Mouse (Mus musculus) kidney, adult 2 months (tissue): ENCODE data around the gene Yae1d1.

Experiments
- CTCF ChIP-seq: fragments of 200-500 bp; conservative IDR thresholded peaks from 2 replicates; pipeline ENCODE4 v1.5.1; 2011; ENCODE audit warnings: low read depth, mild to moderate bottlenecking, control low read depth, low read length, moderate library complexity, mixed read lengths; ENCODE audit not compliant: insufficient read depth, insufficient read length
- POLR2A ChIP-seq: fragments of 200-500 bp; IDR thresholded peaks from one replicate; pipeline ENCODE4 v1.6.1; 2011; ENCODE audit warnings: low read depth, low read length, control low read depth

DNA sequence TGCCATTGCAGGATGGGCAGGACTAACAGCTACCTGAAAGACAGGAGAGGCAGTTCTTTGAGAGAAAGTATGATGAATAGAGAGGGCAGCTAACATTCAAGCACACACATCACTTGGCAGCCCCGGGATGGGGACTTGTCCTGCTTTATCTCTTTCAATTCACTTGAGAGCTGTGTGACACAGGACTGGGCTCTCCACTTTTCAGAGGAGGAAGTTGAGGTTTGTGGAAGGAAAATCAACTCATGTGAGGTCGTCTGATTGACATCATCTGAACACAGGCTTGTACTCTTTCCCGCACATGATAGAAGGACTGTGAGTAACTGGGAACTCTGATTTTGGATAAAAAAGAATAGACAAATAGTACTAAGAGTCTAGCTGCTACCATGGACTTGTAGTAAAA, 23.5 kb upstream of the Yae1d1 start:
- TF ChIP-seq CTCF: no peak
- no peak for TF ChIP-seq POLR2A
